Mouse (Mus musculus) hindbrain, postnatal 0 days (tissue): ENCODE results near the gene Lrrc66. TPM values are rescaled to one million over a fixed set of nuclear protein-coding genes. Genes with fewer than 3 reads are reported as not detected.

Source experiments
- ATAC-seq: fragments of 200-750 bp; cut with Nextera tagmentation; 2 replicates; pipeline ENCODE4 v1.8.0; 2017; ENCODE audit warnings: mild to moderate bottlenecking, moderate TSS enrichment, moderate library complexity
- DNase-seq: peaks from one replicate; pipeline ENCODE4 v3.0.0-alpha.2; 2015; ENCODE audit warnings: low spot score
- H3K27ac ChIP-seq: fragments of 300-500 bp; sonication (generic); 2 replicates; pipeline ENCODE4 v1.5.1; 2014; ENCODE audit warnings: mild to moderate bottlenecking
- H3K27me3 ChIP-seq: fragments of 300-500 bp; sonication (generic); 2 replicates; pipeline ENCODE4 v1.6.1; 2014; ENCODE audit warnings: low read length, mixed read lengths; ENCODE audit not compliant: insufficient read depth
- H3K36me3 ChIP-seq: fragments of 300-500 bp; sonication (generic); 2 replicates; pipeline ENCODE4 v1.6.1; 2014; ENCODE audit warnings: low read length, mixed read lengths; ENCODE audit not compliant: insufficient read depth
- H3K4me1 ChIP-seq: fragments of 300-500 bp; sonication (generic); 2 replicates; pipeline ENCODE4 v1.6.1; 2014; ENCODE audit warnings: antibody characterized with exemption, low read length, mixed read lengths; ENCODE audit not compliant: insufficient read depth
- H3K4me2 ChIP-seq: fragments of 300-500 bp; sonication (generic); 2 replicates; pipeline ENCODE4 v1.6.1; 2014; ENCODE audit warnings: low read depth, mild to moderate bottlenecking, low read length, moderate library complexity, mixed read lengths
- H3K4me3 ChIP-seq: fragments of 300-500 bp; sonication (generic); 2 replicates; pipeline ENCODE4 v1.5.1; 2014; ENCODE audit warnings: low read length
- H3K9ac ChIP-seq: fragments of 300-500 bp; sonication (generic); replicated peaks from 2 replicates; pipeline ENCODE4 v1.6.1; 2014; ENCODE audit warnings: mild to moderate bottlenecking, low read length, moderate library complexity, mixed read lengths
- H3K9me3 ChIP-seq: fragments of 300-500 bp; sonication (generic); 2 replicates; pipeline ENCODE4 v1.6.1; 2016; ENCODE audit warnings: low read length, mixed read lengths
- CTCF ChIP-seq: IDR thresholded peaks from 2 replicates; pipeline ENCODE4 v1.5.1; 2016; ENCODE audit warnings: antibody characterized with exemption, control low read depth, low read depth
- WGBS: fragments of 180-500 bp; shearing (Covaris S2); extraction: QIAGEN DNeasy Blood & Tissue Kit; methylation state at CpG from one replicate; pipeline ENCODE4 v1.1.7; 2014; 5-methylcytosine and 5-hydroxymethylcytosine counted together
- polyA plus RNA-seq: library from polyadenylated mRNA; unstranded; fragments of >200 nt; fragmentation: Nextera tagmentation; extraction: Ambion mirVana; gene quantifications from 2 replicates; pipeline ENCODE4 v1.2.1, GENCODE M21; 2015
- total RNA-seq: library from RNA; depleted of rRNA; stranded (reverse); fragments of >200 nt; gene quantifications from 2 replicates; pipeline ENCODE4 v1.2.3, GENCODE M21; 2014

The Lrrc66 gene
- total and polyA plus RNA-seq, 2 experiments from 2014 or later: not detected

DNA sequence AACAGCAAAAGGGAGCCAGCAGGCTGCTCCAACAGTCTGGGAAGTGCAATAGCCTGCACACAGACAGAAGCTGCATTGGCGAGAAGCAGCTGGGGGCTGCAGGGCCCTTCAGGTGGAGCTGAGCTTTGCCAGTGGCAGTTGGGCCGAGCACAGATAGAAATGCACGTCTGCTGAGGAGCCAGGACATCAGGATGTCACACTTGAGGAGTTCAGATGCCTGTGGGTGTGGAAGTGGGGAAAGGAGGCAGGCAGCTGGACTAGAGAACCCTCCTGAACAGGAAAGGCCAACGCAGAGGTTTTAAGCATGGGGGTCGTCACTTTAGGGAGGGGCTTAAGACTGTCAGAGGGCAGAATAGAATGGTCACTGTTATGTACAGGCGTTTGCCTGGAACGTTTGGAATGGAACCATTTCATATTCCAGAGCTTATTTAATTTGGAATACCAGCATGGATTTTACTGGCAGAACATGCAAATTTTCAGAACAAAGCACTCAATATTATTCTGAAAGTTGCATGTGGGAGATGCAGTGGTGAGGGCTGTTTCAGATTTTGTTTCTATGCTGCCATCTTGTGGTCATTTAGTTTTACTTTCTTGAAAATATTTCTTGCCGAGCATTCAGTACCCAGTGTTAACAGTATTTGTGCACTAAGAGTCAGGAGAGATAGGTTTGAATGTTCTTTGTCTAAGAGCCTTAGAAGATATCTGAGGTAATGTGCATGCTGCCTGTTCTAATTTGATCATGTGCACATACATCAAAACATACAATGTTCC, 5.2 kb upstream of the Lrrc66 start:
- H3K9me3 ChIP-seq: peaks cover 3% of the 10 kb centered on the region; the same call in 1 of the 2 replicates
- peak; percentile 81 for ATAC-seq
- H3K9ac ChIP-seq: 0 out of 2 replicates have a peak overlapping the region, but pooled peaks have one; percentile 2
- H3K36me3 ChIP-seq: peaks cover 28% of the 10 kb centered on the region
- no peak overlapping the region for H3K4me3 ChIP-seq
- TF ChIP-seq CTCF: peak; percentile 71
- DNase-seq: peak; percentile 89
- WGBS: 37% methylated on average over 8 of the region's 8 CpGs
- H3K4me1 ChIP-seq: no peaks in the 10 kb centered on the region
- 0 out of 2 replicates have a peak overlapping the region, but pooled peaks have one; percentile 21 for H3K27ac ChIP-seq
- no peak overlapping the region for H3K4me2 ChIP-seq
- H3K27me3 ChIP-seq: no peaks in the 10 kb centered on the region

DNA sequence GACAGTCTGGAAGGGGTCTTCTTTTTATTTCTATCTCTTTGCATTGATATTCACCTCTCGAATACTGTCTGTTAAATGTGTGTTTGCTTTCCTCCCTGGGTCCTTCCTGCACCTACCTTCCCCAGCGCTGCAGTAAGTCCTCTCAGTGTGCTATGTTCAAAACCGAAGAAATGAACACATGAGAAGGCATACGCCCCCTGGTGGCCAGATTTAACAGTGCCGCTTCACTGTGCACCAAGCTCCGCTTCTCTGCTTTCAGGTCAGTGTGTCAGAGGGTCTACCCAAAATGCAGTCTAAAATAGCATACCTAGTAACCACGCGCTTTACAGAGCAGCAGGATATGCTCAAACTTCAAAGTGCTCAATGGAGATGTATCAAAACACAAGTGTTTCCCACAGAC, 815 bp upstream of the Lrrc66 start:
- no peak overlapping the region for H3K4me2 ChIP-seq
- no peak overlapping the region for H3K9ac ChIP-seq
- WGBS: 54% methylated on average over 8 of the region's 8 CpGs
- H3K4me3 ChIP-seq: no peak overlapping the region
- peak; percentile 91 for TF ChIP-seq CTCF
- peaks cover 3% of the 10 kb centered on the region; the same call in 1 of the 2 replicates for H3K9me3 ChIP-seq
- H3K27ac ChIP-seq: no peak overlapping the region
- H3K27me3 ChIP-seq: no peaks in the 10 kb centered on the region
- DNase-seq (peak; percentile 89), ATAC-seq (0 out of 2 replicates have a peak, but pooled peaks have one; percentile 24)
- H3K36me3 ChIP-seq: peaks cover 19% of the 10 kb centered on the region
- no peaks in the 10 kb centered on the region for H3K4me1 ChIP-seq

DNA sequence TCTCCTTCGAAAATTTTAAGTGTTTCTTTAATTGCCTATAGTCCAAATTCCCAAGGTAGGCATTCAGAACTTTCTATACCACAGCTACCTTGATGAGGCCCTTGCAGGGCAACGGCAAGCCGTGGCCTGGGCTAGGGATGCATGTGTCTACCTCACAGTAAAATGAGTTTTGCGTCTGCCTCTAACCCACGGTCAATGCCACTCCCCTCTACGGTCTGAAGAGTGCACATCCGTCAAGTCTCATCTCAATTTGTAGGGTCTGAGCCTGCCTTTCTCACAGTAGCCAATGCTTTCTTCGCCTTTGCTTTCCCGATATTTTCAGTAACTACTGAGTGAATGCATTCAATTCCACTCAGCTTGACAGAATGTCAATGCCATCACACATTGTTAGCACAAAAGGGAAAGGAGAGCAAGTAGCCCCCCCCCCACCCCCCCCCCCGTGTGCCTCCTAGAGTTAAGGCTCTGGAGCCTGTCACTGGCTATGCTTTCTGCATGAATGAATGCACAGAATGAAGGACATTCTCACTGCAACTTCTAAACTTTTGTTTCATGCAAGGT, 1.2 kb downstream of the Lrrc66 start:
- Histone ChIP-seq H3K27ac (no peak overlapping the region), H3K4me1 (no peaks in the 10 kb centered on the region), H3K9ac (no peak overlapping the region), H3K9me3 (peaks cover 3% of the 10 kb centered on the region; the same call in 1 of the 2 replicates), H3K36me3 (peaks cover 19% of the 10 kb centered on the region), H3K27me3 (no peaks in the 10 kb centered on the region), H3K4me3 (no peak overlapping the region), H3K4me2 (no peak overlapping the region)
- DNase-seq (no peak), ATAC-seq (no peak)
- WGBS: 28% methylated on average over 10 of the region's 10 CpGs
- no peak for TF ChIP-seq CTCF

DNA sequence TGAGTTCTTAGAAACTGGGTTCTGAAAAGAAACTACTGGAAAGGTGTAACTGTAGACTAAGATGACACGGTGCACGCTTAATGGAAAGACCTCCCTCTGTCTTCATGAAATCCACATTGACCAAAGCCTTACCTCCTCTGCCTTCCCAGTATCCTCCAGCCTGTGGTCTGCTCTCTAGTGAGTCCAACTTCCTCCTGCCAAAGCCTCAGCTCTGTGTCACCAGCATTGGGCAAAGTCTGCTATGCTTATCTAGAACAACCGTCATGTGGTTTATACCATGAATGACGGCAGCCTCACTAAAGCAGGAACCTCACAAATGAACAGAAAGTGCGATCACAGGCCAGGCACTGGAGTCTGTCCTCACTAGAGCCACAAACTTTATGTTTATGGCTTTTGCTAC, 2.2 kb downstream of the Lrrc66 start:
- peaks cover 13% of the 10 kb centered on the region for H3K36me3 ChIP-seq
- TF ChIP-seq CTCF: no peak
- no peak for ATAC-seq
- no peak overlapping the region for H3K4me3 ChIP-seq
- 82% methylated on average over 5 of the region's 5 CpGs for WGBS
- H3K9ac ChIP-seq: no peak overlapping the region
- H3K4me1 ChIP-seq: no peaks in the 10 kb centered on the region
- no peak overlapping the region for H3K4me2 ChIP-seq
- no peak overlapping the region for H3K27ac ChIP-seq
- no peaks in the 10 kb centered on the region for H3K27me3 ChIP-seq
- H3K9me3 ChIP-seq: peaks cover 3% of the 10 kb centered on the region; the same call in 1 of the 2 replicates
- DNase-seq: no peak

DNA sequence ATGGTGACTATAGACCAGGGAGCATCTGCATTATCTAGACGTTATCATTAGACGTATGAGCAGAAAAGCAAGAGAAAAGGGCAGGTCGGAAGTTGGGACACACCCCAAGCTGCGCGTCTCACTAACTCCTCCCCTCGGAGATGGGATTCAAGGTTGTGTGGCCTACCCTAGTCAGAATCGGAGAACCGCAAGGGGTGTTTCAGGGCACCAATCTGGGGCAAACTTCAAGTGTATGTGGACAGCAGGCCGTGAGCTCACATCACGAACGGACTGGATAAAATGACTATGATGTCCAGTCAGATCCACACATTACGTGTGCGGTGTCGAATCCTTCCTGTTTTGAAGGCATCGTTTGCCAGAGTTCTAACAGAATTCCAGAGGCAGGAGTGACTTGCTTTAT, 4.3 kb downstream of the Lrrc66 start:
- no peak overlapping the region for H3K4me2 ChIP-seq
- no peaks in the 10 kb centered on the region for H3K36me3 ChIP-seq
- no peaks in the 10 kb centered on the region for H3K27me3 ChIP-seq
- TF ChIP-seq CTCF: no peak
- H3K9ac ChIP-seq: no peak overlapping the region
- H3K4me1 ChIP-seq: no peaks in the 10 kb centered on the region
- H3K27ac ChIP-seq: no peak overlapping the region
- DNase-seq (no peak), ATAC-seq (no peak)
- H3K9me3 ChIP-seq: no peaks in the 10 kb centered on the region
- no peak overlapping the region for H3K4me3 ChIP-seq
- WGBS: 82% methylated on average over 15 of the region's 15 CpGs

DNA sequence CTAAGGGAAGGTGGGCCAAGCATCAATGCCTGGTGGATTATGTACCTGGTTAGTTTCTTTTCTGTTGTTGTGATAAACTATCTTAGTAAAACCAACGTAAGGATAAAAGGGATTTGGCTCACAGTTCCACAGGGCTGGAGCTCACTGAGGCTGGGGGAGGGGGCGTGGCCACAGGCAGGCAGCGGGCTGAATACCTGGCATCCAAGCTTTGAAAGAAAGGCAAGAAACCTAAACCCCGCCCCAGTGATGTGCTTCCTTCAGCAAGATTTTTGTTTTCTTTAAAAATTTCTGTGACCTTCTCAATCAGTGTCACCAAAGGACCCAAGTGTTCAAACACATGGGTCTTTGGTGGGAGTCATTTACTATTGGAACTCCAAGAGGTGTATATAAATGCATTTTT, 4.8 kb downstream of the Lrrc66 start:
- no peak for TF ChIP-seq CTCF
- DNase-seq (no peak), ATAC-seq (no peak)
- no peaks in the 10 kb centered on the region for H3K36me3 ChIP-seq
- 70% methylated on average over 4 of the region's 4 CpGs for WGBS
- no peak overlapping the region for H3K27ac ChIP-seq
- H3K4me3 ChIP-seq: no peak overlapping the region
- H3K4me2 ChIP-seq: no peak overlapping the region
- no peak overlapping the region for H3K9ac ChIP-seq
- H3K9me3 ChIP-seq: no peaks in the 10 kb centered on the region
- H3K4me1 ChIP-seq: no peaks in the 10 kb centered on the region
- H3K27me3 ChIP-seq: no peaks in the 10 kb centered on the region

DNA sequence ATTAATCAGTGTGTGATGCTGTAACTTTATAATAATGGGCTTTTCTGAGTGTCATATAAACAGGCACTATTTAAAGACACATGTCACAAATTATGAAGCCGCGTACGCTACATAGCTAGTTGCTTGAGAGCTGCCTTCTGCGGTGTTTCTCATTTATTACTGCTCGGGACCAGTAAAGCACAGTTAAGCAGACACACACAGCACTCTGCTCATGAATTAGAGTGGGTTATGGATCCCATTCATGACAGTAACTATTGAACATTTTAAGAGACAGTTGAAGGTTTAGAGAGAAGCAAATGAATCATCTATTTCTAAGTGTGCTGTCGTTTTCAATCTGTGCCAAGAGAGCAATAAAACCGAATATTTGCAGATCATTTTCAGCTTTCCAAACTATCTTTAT, 5.5 kb downstream of the Lrrc66 start:
- H3K4me3 ChIP-seq: no peak overlapping the region
- no peak overlapping the region for H3K27ac ChIP-seq
- TF ChIP-seq CTCF: no peak
- no peak overlapping the region for H3K4me2 ChIP-seq
- H3K9me3 ChIP-seq: no peaks in the 10 kb centered on the region
- no peaks in the 10 kb centered on the region for H3K4me1 ChIP-seq
- no peaks in the 10 kb centered on the region for H3K27me3 ChIP-seq
- WGBS: 87% methylated on average over 7 of the region's 7 CpGs
- no peak for DNase-seq
- no peak for ATAC-seq
- H3K9ac ChIP-seq: no peak overlapping the region
- no peaks in the 10 kb centered on the region for H3K36me3 ChIP-seq
